Mouse (Mus musculus): ENCODE results near the gene Syt16. TPM values are rescaled to one million over a fixed set of nuclear protein-coding genes. Genes with fewer than 3 reads are reported as not detected.

Gene Syt16
- polyA plus RNA-seq, 1 experiment from 2014 or later = 0.23 TPM

- H3K4me2 ChIP-seq (ENCODE audit: low read length) = no peak overlapping the region
- ATAC-seq (ENCODE audit: insufficient number of reproducible peaks, insufficient read depth, low FRiP score, low read depth) = no peak
- H3K4me3 ChIP-seq (ENCODE audit: control insufficient read depth in 1 of 2, insufficient read depth in 1 of 2, low read depth in 1 of 2, low read length in 2 of 2) = no peak overlapping the region
- H3K4me1 ChIP-seq (ENCODE audit: control insufficient read depth in 2 of 2, insufficient read depth in 2 of 2, low read length in 2 of 2) = no peaks in the 10 kb centered on the region
- H3K9ac ChIP-seq (ENCODE audit: low read length) = no peak overlapping the region
- no peaks in the 10 kb centered on the region for H3K27me3 ChIP-seq (ENCODE audit: control insufficient read depth, insufficient read depth, low read length)
- WGBS = 14% methylated on average over 2 of the region's 2 CpGs
- H3K27ac ChIP-seq (replicated peaks in 1 of 2; ENCODE audit: control insufficient read depth in 1 of 2, insufficient read depth in 1 of 2, low read depth in 2 of 2, low read length in 2 of 2) = no peak overlapping the region
- no peaks in the 10 kb centered on the region for H3K9me3 ChIP-seq (ENCODE audit: control insufficient read depth, low read length)
- no peaks in the 10 kb centered on the region for H3K36me3 ChIP-seq (ENCODE audit: control insufficient read depth, insufficient read depth, low read length)
Measured at GRCm38 (mm10) chr12:74056162-74056561, 58.7 kb downstream of the Syt16 start.

- Histone ChIP-seq H3K4me2 (ENCODE audit: low read length) (no peak overlapping the region), H3K4me1 (ENCODE audit: control insufficient read depth in 2 of 2, insufficient read depth in 2 of 2, low read length in 2 of 2) (no peaks in the 10 kb centered on the region), H3K9me3 (ENCODE audit: control insufficient read depth, low read length) (no peaks in the 10 kb centered on the region), H3K27ac (replicated peaks in 1 of 2; ENCODE audit: control insufficient read depth in 1 of 2, insufficient read depth in 1 of 2, low read depth in 2 of 2, low read length in 2 of 2) (no peak overlapping the region), H3K9ac (ENCODE audit: low read length) (no peak overlapping the region), H3K36me3 (ENCODE audit: control insufficient read depth, insufficient read depth, low read length) (no peaks in the 10 kb centered on the region), H3K4me3 (ENCODE audit: control insufficient read depth in 1 of 2, insufficient read depth in 1 of 2, low read depth in 1 of 2, low read length in 2 of 2) (no peak overlapping the region), H3K27me3 (ENCODE audit: control insufficient read depth, insufficient read depth, low read length) (no peaks in the 10 kb centered on the region)
- WGBS = 88% methylated on average over 1 of the region's 1 CpGs
- no peak for ATAC-seq (ENCODE audit: insufficient number of reproducible peaks, insufficient read depth, low FRiP score, low read depth)
Measured at GRCm38 (mm10) chr12:74062547-74062946, 65.1 kb downstream of the Syt16 start.

- ATAC-seq (ENCODE audit: insufficient number of reproducible peaks, insufficient read depth, low FRiP score, low read depth) = no peak
- Histone ChIP-seq H3K36me3 (ENCODE audit: control insufficient read depth, insufficient read depth, low read length) (no peaks in the 10 kb centered on the region), H3K27me3 (ENCODE audit: control insufficient read depth, insufficient read depth, low read length) (no peaks in the 10 kb centered on the region), H3K4me1 (ENCODE audit: control insufficient read depth in 2 of 2, insufficient read depth in 2 of 2, low read length in 2 of 2) (no peaks in the 10 kb centered on the region), H3K4me3 (ENCODE audit: control insufficient read depth in 1 of 2, insufficient read depth in 1 of 2, low read depth in 1 of 2, low read length in 2 of 2) (no peak overlapping the region), H3K4me2 (ENCODE audit: low read length) (no peak overlapping the region), H3K9ac (ENCODE audit: low read length) (no peak overlapping the region), H3K9me3 (ENCODE audit: control insufficient read depth, low read length) (no peaks in the 10 kb centered on the region), H3K27ac (replicated peaks in 1 of 2; ENCODE audit: control insufficient read depth in 1 of 2, insufficient read depth in 1 of 2, low read depth in 2 of 2, low read length in 2 of 2) (no peak overlapping the region)
- WGBS = 74% methylated on average over 1 of the region's 1 CpGs
Measured at GRCm38 (mm10) chr12:74068912-74069311, 71.5 kb downstream of the Syt16 start.

- no peak for ATAC-seq (ENCODE audit: insufficient number of reproducible peaks, insufficient read depth, low FRiP score, low read depth)
- WGBS = 85% methylated on average over 3 of the region's 3 CpGs
- Histone ChIP-seq H3K27ac (replicated peaks in 1 of 2; ENCODE audit: control insufficient read depth in 1 of 2, insufficient read depth in 1 of 2, low read depth in 2 of 2, low read length in 2 of 2) (no peak overlapping the region), H3K27me3 (ENCODE audit: control insufficient read depth, insufficient read depth, low read length) (no peaks in the 10 kb centered on the region), H3K9ac (ENCODE audit: low read length) (no peak overlapping the region), H3K36me3 (ENCODE audit: control insufficient read depth, insufficient read depth, low read length) (no peaks in the 10 kb centered on the region), H3K4me1 (ENCODE audit: control insufficient read depth in 2 of 2, insufficient read depth in 2 of 2, low read length in 2 of 2) (no peaks in the 10 kb centered on the region), H3K4me2 (ENCODE audit: low read length) (no peak overlapping the region), H3K9me3 (ENCODE audit: control insufficient read depth, low read length) (no peaks in the 10 kb centered on the region), H3K4me3 (ENCODE audit: control insufficient read depth in 1 of 2, insufficient read depth in 1 of 2, low read depth in 1 of 2, low read length in 2 of 2) (no peak overlapping the region)
Measured at GRCm38 (mm10) chr12:74075590-74075989, 78.1 kb downstream of the Syt16 start.

- no peak overlapping the region for H3K9ac ChIP-seq (ENCODE audit: low read length)
- no peaks in the 10 kb centered on the region for H3K36me3 ChIP-seq (ENCODE audit: control insufficient read depth, insufficient read depth, low read length)
- H3K4me1 ChIP-seq (ENCODE audit: control insufficient read depth in 2 of 2, insufficient read depth in 2 of 2, low read length in 2 of 2) = no peaks in the 10 kb centered on the region
- no peak overlapping the region for H3K27ac ChIP-seq (replicated peaks in 1 of 2; ENCODE audit: control insufficient read depth in 1 of 2, insufficient read depth in 1 of 2, low read depth in 2 of 2, low read length in 2 of 2)
- no peak for ATAC-seq (ENCODE audit: insufficient number of reproducible peaks, insufficient read depth, low FRiP score, low read depth)
- H3K27me3 ChIP-seq (ENCODE audit: control insufficient read depth, insufficient read depth, low read length) = no peaks in the 10 kb centered on the region
- no peaks in the 10 kb centered on the region for H3K9me3 ChIP-seq (ENCODE audit: control insufficient read depth, low read length)
- H3K4me2 ChIP-seq (ENCODE audit: low read length) = no peak overlapping the region
- 51% methylated on average over 4 of the region's 4 CpGs for WGBS
- H3K4me3 ChIP-seq (ENCODE audit: control insufficient read depth in 1 of 2, insufficient read depth in 1 of 2, low read depth in 1 of 2, low read length in 2 of 2) = no peak overlapping the region
Measured at GRCm38 (mm10) chr12:74076091-74076490, 78.6 kb downstream of the Syt16 start.

GRCm38 (mm10) chr12:74081122-74081521, 83.7 kb downstream of the Syt16 start:
- Histone ChIP-seq H3K9me3 (ENCODE audit: control insufficient read depth, low read length) (no peaks in the 10 kb centered on the region), H3K4me2 (ENCODE audit: low read length) (no peak overlapping the region), H3K27ac (replicated peaks in 1 of 2; ENCODE audit: control insufficient read depth in 1 of 2, insufficient read depth in 1 of 2, low read depth in 2 of 2, low read length in 2 of 2) (no peak overlapping the region), H3K9ac (ENCODE audit: low read length) (no peak overlapping the region), H3K36me3 (ENCODE audit: control insufficient read depth, insufficient read depth, low read length) (no peaks in the 10 kb centered on the region), H3K4me3 (ENCODE audit: control insufficient read depth in 1 of 2, insufficient read depth in 1 of 2, low read depth in 1 of 2, low read length in 2 of 2) (no peak overlapping the region), H3K4me1 (ENCODE audit: control insufficient read depth in 2 of 2, insufficient read depth in 2 of 2, low read length in 2 of 2) (no peaks in the 10 kb centered on the region), H3K27me3 (ENCODE audit: control insufficient read depth, insufficient read depth, low read length) (no peaks in the 10 kb centered on the region)
- no peak for ATAC-seq (ENCODE audit: insufficient number of reproducible peaks, insufficient read depth, low FRiP score, low read depth)
- 82% methylated on average over 3 of the region's 3 CpGs for WGBS

GRCm38 (mm10) chr12:74084389-74084788, 86.9 kb downstream of the Syt16 start:
- Histone ChIP-seq H3K4me2 (ENCODE audit: low read length) (no peak overlapping the region), H3K9ac (ENCODE audit: low read length) (no peak overlapping the region), H3K36me3 (ENCODE audit: control insufficient read depth, insufficient read depth, low read length) (no peaks in the 10 kb centered on the region), H3K4me3 (ENCODE audit: control insufficient read depth in 1 of 2, insufficient read depth in 1 of 2, low read depth in 1 of 2, low read length in 2 of 2) (no peak overlapping the region), H3K9me3 (ENCODE audit: control insufficient read depth, low read length) (no peaks in the 10 kb centered on the region), H3K4me1 (ENCODE audit: control insufficient read depth in 2 of 2, insufficient read depth in 2 of 2, low read length in 2 of 2) (no peaks in the 10 kb centered on the region), H3K27me3 (ENCODE audit: control insufficient read depth, insufficient read depth, low read length) (no peaks in the 10 kb centered on the region), H3K27ac (replicated peaks in 1 of 2; ENCODE audit: control insufficient read depth in 1 of 2, insufficient read depth in 1 of 2, low read depth in 2 of 2, low read length in 2 of 2) (no peak overlapping the region)
- no peak for ATAC-seq (ENCODE audit: insufficient number of reproducible peaks, insufficient read depth, low FRiP score, low read depth)
- WGBS = 86% methylated on average over 5 of the region's 5 CpGs

- Histone ChIP-seq H3K27ac (replicated peaks in 1 of 2; ENCODE audit: control insufficient read depth in 1 of 2, insufficient read depth in 1 of 2, low read depth in 2 of 2, low read length in 2 of 2) (no peak overlapping the region), H3K4me3 (ENCODE audit: control insufficient read depth in 1 of 2, insufficient read depth in 1 of 2, low read depth in 1 of 2, low read length in 2 of 2) (no peak overlapping the region), H3K36me3 (ENCODE audit: control insufficient read depth, insufficient read depth, low read length) (no peaks in the 10 kb centered on the region), H3K4me1 (ENCODE audit: control insufficient read depth in 2 of 2, insufficient read depth in 2 of 2, low read length in 2 of 2) (no peaks in the 10 kb centered on the region), H3K27me3 (ENCODE audit: control insufficient read depth, insufficient read depth, low read length) (no peaks in the 10 kb centered on the region), H3K9me3 (ENCODE audit: control insufficient read depth, low read length) (no peaks in the 10 kb centered on the region), H3K4me2 (ENCODE audit: low read length) (no peak overlapping the region), H3K9ac (ENCODE audit: low read length) (no peak overlapping the region)
- 83% methylated on average over 8 of the region's 8 CpGs for WGBS
- ATAC-seq (ENCODE audit: insufficient number of reproducible peaks, insufficient read depth, low FRiP score, low read depth) = no peak
Measured at GRCm38 (mm10) chr12:74087086-74087485, 89.6 kb downstream of the Syt16 start.

Measured in heart, embryonic 14.5 days (tissue).